Mouse (Mus musculus): ENCODE data around the gene Duox1. TPM values are rescaled to one million over a fixed set of nuclear protein-coding genes. Genes with fewer than 3 reads are reported as not detected.
A peak's percentile ranks its signal among the peaks of the same experiment; 100 is the strongest.

Duox1 gene
- polyA plus RNA-seq, 1 experiment: 0.16 TPM

- peak overlapping the region; percentile 87 for H3K4me3 ChIP-seq (ENCODE audit: low read depth, low read length)
- H3K27ac ChIP-seq (ENCODE audit: insufficient read depth, low read depth, low read length): no peak overlapping the region
- no peak for TF ChIP-seq CTCF (IDR thresholded peaks at IDR 0.05; ENCODE audit: extremely low read depth, insufficient read length, insufficient replicate concordance, low read depth, low read length)
- no peak for TF ChIP-seq POLR2A (IDR thresholded peaks at IDR 0.05; ENCODE audit: low read depth, low read length)
- WGBS: 35% methylated on average over 14 of the region's 14 CpGs
- no peaks in the 10 kb centered on the region for H3K36me3 ChIP-seq (ENCODE audit: control insufficient read depth, insufficient read depth, low read length)
- H3K4me1 ChIP-seq (ENCODE audit: control insufficient read depth, insufficient read depth, insufficient read length, low read length): peaks cover 4% of the 10 kb centered on the region
- no peaks in the 10 kb centered on the region for H3K27me3 ChIP-seq (ENCODE audit: control insufficient read depth, insufficient read depth, low read length)
These were observed 33.8 kb downstream of the Duox1 start for GRCm38 (mm10) chr2:122349136-122349785.

DNA sequence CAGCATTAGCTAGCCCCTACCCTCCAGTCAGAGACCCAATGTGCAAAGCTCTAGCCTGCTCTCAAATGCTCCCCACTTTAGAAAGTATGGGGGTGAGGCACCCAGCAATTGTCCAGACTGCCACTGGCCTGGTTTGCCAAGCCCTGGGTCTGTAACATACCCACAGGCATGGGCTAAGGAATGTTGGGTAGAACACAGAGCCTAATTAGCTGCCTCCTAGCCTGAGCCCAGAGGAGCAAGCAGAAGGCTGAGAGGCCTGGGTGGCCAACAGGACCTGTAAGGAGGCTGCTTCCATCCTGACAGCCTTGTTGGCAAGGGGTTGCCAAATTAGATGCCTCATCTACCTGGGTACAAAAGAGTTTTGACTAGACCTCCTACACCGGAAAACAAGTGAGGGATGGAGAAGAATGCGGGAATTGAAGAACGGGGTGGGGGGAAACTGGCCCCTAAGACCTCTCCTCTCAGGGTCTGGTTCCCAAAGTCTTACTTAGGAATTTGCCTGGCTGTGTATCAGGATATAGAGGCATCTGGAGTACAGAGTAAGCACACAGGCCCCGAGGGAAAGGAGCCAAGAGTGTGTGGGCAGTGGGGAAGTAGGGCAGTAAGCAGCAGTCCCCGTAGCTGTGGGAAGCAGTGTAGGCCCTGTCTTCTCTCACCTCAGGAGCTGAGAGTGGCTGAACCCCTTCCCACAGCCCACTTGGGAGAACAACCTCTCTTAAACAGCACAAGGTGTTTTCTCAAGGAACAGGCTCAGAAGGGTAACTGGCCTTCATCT is 35.9 kb downstream of the Duox1 start:
- Histone ChIP-seq H3K27me3 (ENCODE audit: control insufficient read depth, insufficient read depth, low read length) (no peaks in the 10 kb centered on the region), H3K27ac (ENCODE audit: insufficient read depth, low read depth, low read length) (no peak overlapping the region), H3K4me3 (ENCODE audit: low read depth, low read length) (no peak overlapping the region), H3K4me1 (ENCODE audit: control insufficient read depth, insufficient read depth, insufficient read length, low read length) (peaks cover 7% of the 10 kb centered on the region), H3K36me3 (ENCODE audit: control insufficient read depth, insufficient read depth, low read length) (no peaks in the 10 kb centered on the region)
- WGBS: 77% methylated on average over 5 of the region's 5 CpGs
- TF ChIP-seq POLR2A (IDR thresholded peaks at IDR 0.05; ENCODE audit: low read depth, low read length) (no peak), CTCF (IDR thresholded peaks at IDR 0.05; ENCODE audit: extremely low read depth, insufficient read length, insufficient replicate concordance, low read depth, low read length) (no peak)

GRCm38 (mm10) chr2:122351931-122352329 is 36.5 kb downstream of the Duox1 start:
- no peak overlapping the region for H3K27ac ChIP-seq (ENCODE audit: insufficient read depth, low read depth, low read length)
- H3K36me3 ChIP-seq (ENCODE audit: control insufficient read depth, insufficient read depth, low read length): no peaks in the 10 kb centered on the region
- H3K4me1 ChIP-seq (ENCODE audit: control insufficient read depth, insufficient read depth, insufficient read length, low read length): peaks cover 7% of the 10 kb centered on the region
- 65% methylated on average over 4 of the region's 4 CpGs for WGBS
- no peaks in the 10 kb centered on the region for H3K27me3 ChIP-seq (ENCODE audit: control insufficient read depth, insufficient read depth, low read length)
- H3K4me3 ChIP-seq (ENCODE audit: low read depth, low read length): no peak overlapping the region
- TF ChIP-seq POLR2A (IDR thresholded peaks at IDR 0.05; ENCODE audit: low read depth, low read length) (no peak), CTCF (IDR thresholded peaks at IDR 0.05; ENCODE audit: extremely low read depth, insufficient read length, insufficient replicate concordance, low read depth, low read length) (no peak)

DNA sequence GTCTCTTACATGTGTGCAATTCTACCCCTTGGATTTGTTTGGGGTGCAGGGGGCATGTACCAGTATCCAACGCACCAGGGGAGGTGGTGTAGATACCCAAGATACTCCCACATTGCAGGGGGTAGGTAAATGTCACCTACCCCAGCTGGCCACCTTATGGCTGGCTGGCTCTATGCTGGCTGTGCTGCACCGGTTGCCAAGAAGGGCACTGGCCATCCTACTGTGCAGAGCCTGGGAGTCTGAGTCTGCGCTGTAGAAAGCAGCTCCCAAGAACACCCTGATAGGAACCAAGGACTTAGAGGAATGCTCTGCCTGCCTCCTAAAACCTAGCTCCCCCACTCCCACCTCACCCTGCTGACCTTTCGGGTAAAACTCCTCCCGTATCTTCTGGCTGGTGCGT is 37.5 kb downstream of the Duox1 start:
- H3K4me3 ChIP-seq (ENCODE audit: low read depth, low read length): no peak overlapping the region
- H3K4me1 ChIP-seq (ENCODE audit: control insufficient read depth, insufficient read depth, insufficient read length, low read length): peaks cover 7% of the 10 kb centered on the region
- WGBS: 95% methylated on average over 6 of the region's 6 CpGs
- no peak for TF ChIP-seq POLR2A (IDR thresholded peaks at IDR 0.05; ENCODE audit: low read depth, low read length)
- no peak for TF ChIP-seq CTCF (IDR thresholded peaks at IDR 0.05; ENCODE audit: extremely low read depth, insufficient read length, insufficient replicate concordance, low read depth, low read length)
- no peaks in the 10 kb centered on the region for H3K36me3 ChIP-seq (ENCODE audit: control insufficient read depth, insufficient read depth, low read length)
- no peak overlapping the region for H3K27ac ChIP-seq (ENCODE audit: insufficient read depth, low read depth, low read length)
- H3K27me3 ChIP-seq (ENCODE audit: control insufficient read depth, insufficient read depth, low read length): no peaks in the 10 kb centered on the region

DNA sequence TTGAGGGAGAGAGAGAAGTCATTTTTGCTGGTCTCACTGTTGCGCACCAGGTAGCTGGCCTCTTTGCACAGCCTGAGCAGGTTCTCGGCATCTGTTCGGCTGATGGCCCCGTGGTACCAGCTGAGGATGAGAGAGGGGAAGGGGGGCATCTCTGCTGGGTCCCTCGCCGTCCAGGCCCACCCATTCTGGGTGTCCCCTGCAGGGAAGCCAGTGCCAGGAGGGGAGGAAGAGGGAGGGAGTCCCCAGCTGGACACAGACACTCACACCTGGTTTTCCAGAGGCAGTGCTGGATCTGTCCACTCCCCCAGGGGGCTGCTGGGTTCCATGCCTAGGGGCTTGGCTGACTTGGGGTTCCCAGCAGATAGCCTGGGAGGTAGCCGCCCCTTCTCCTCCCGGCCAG is 38.3 kb downstream of the Duox1 start:
- Histone ChIP-seq H3K27me3 (ENCODE audit: control insufficient read depth, insufficient read depth, low read length) (no peaks in the 10 kb centered on the region), H3K4me1 (ENCODE audit: control insufficient read depth, insufficient read depth, insufficient read length, low read length) (peaks cover 5% of the 10 kb centered on the region; the same call in 1 of the 2 replicates), H3K4me3 (ENCODE audit: low read depth, low read length) (no peak overlapping the region), H3K36me3 (ENCODE audit: control insufficient read depth, insufficient read depth, low read length) (no peaks in the 10 kb centered on the region), H3K27ac (ENCODE audit: insufficient read depth, low read depth, low read length) (no peak overlapping the region)
- TF ChIP-seq POLR2A (IDR thresholded peaks at IDR 0.05; ENCODE audit: low read depth, low read length) (no peak), CTCF (IDR thresholded peaks at IDR 0.05; ENCODE audit: extremely low read depth, insufficient read length, insufficient replicate concordance, low read depth, low read length) (no peak)
- 91% methylated on average over 8 of the region's 8 CpGs for WGBS

- 88% methylated on average over 12 of the region's 12 CpGs for WGBS
These were observed 38.9 kb downstream of the Duox1 start for GRCm38 (mm10) chr2:122354191-122354929.

GRCm38 (mm10) chr2:122355389-122355788 is 39.9 kb downstream of the Duox1 start:
- Histone ChIP-seq H3K27ac (ENCODE audit: insufficient read depth, low read depth, low read length) (no peak overlapping the region), H3K36me3 (ENCODE audit: control insufficient read depth, insufficient read depth, low read length) (no peaks in the 10 kb centered on the region), H3K4me3 (ENCODE audit: low read depth, low read length) (no peak overlapping the region), H3K27me3 (ENCODE audit: control insufficient read depth, insufficient read depth, low read length) (no peaks in the 10 kb centered on the region), H3K4me1 (ENCODE audit: control insufficient read depth, insufficient read depth, insufficient read length, low read length) (peaks cover 5% of the 10 kb centered on the region)
- WGBS: 93% methylated on average over 5 of the region's 5 CpGs
- no peak for TF ChIP-seq CTCF (IDR thresholded peaks at IDR 0.05; ENCODE audit: extremely low read depth, insufficient read length, insufficient replicate concordance, low read depth, low read length)
- TF ChIP-seq POLR2A (IDR thresholded peaks at IDR 0.05; ENCODE audit: low read depth, low read length): no peak

More at GRCm38 (mm10) chr2:122354191-122354929, 38.9 kb downstream of the Duox1 start:
- TF ChIP-seq POLR2A (IDR thresholded peaks at IDR 0.05; ENCODE audit: low read depth, low read length) (no peak), CTCF (IDR thresholded peaks at IDR 0.05; ENCODE audit: extremely low read depth, insufficient read length, insufficient replicate concordance, low read depth, low read length) (no peak)
- H3K27me3 ChIP-seq (ENCODE audit: control insufficient read depth, insufficient read depth, low read length): no peaks in the 10 kb centered on the region
- no peaks in the 10 kb centered on the region for H3K36me3 ChIP-seq (ENCODE audit: control insufficient read depth, insufficient read depth, low read length)
- H3K4me3 ChIP-seq (ENCODE audit: low read depth, low read length): no peak overlapping the region
- H3K4me1 ChIP-seq (ENCODE audit: control insufficient read depth, insufficient read depth, insufficient read length, low read length): 0 out of 2 replicates have a peak, but pooled peaks cover 3% of the 10 kb centered on the region
- no peak overlapping the region for H3K27ac ChIP-seq (ENCODE audit: insufficient read depth, low read depth, low read length)

Measured in small intestine, adult 2 months (tissue).